Mouse (Mus musculus) gastrocnemius, postnatal 14 days (tissue): Measurements from ENCODE around the gene Scpep1. TPM values are rescaled to one million over a fixed set of nuclear protein-coding genes. Genes with fewer than 3 reads are reported as not detected.
"Not testable (repeated sequence)": the region's sequence is repeated elsewhere in the genome, so short reads cannot be mapped to it uniquely, and the experiment has no call there.

ENCODE experiments used
- DNase-seq: peaks from one replicate; pipeline ENCODE4 v3.0.0; 2021; ENCODE audit warnings: mixed read lengths
- intact Hi-C: fragments of 180-260 bp; cut with DNase I; formaldehyde crosslinking; loops from one replicate; pipeline ENCODE4 v1.15.1; 2025; ENCODE audit warnings: low total_unique reads
- total RNA-seq, 2 experiments: library from RNA; stranded (reverse); gene quantifications; 2 replicates each; pipeline ENCODE4 v1.2.3; 2021

Scpep1 gene
- total RNA-seq, 2 experiments from 2014 or later: 18.5 to 21.6 TPM

DNA sequence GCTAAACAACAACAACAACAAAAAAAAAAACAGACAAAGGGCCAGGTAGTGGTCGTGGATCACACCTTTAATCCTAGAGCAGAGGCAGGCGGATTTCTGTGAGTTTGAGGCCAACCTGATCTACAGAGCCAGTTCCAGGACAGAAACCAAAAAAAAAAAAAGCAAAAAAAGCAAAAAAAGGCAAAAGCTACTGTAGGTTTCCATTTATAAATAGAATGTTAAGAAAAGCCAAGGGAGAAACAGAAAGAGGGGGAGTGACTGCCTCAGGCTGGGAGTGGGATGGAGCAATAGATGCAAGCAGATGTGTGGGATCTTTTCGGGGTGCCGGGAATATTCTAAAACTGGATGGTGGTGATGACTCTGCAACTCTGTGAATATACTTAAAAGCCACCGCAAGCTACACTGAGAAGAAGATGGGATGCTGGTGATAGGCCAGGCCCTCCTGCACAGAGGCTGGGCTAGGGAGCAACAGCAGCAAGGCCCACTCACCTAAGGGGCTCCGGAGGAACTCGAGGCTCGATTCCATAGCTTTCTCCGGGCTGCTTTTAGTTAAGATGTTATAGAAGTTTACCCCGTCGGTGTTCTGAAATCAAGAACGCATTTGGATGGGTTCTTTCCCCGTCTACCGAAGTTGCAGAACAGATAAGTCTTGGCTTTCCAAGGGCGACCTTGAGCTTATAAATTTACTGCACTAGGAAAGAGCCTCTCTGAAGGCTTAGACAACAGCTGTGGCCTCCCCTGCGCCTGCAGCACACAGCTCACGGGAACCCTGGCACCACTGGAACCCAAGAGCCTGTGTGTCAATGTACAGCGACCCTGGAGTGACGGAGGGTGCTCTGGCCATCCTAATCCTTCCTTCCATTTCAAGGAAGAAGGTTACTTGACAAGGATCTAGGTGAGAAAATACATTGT, 20.9 kb downstream of the Scpep1 start:
- intact Hi-C loops: no loop called here

DNA sequence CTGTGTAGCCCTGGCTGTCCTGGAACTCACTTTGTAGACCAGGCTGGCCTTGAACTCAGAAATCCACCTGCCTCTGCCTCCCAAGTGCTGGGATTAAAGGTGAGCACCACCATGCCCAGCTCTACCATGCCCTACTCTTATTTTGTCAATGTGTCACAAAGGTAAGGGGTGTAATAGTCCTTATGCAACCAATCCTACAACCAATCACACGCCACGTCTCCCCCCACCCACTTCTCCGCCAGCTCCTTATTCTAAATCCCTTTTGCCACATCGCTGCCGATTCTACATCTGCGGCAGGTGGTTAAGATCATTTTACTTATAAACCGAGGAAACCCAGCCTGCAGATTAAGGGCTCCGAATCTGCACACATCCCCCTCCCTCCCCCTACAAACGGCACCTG, 22.2 kb downstream of the Scpep1 start:
- intact Hi-C loops: no loop called here
- no peak for DNase-seq

More for the DNA sequence above, 20.9 kb downstream of the Scpep1 start:
- DNase-seq: no peak

DNA sequence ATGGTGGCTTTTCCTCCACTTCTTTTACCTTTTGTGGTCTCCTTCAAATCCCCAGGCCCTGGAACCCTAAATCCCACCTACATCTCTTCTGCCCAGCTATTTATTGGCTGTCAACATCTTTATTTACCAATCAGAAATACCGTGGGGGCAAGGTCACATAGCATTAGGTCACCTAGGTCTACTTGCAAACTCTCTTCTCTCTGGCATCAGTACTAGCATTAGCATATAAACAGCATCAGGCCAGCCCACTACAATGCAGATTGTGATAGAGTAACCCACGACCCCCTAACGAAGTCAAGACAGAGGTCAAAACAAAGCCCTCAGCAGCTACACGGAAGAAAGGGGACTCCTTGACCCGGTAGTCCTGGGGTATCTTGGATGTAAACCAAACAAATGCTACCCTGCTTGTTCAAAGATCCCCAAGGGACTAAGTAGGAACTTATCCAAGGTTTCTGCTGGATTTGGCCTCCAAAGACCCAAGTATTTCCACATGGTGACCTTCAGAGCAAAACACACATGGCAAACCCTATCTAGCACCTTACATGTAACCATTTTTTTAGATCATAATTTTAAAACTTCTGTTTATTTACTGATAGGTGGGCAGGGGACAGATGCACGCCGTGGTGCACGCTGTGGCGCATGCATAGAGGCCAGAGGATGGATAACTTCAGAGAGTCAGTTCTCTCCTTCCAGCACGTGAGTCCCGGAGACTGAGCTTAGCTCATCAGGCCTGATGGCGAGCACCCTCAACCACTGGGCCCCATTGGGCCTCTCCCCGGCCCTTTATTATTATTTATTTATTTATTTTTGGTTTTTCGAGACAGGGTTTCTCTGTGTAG, 23.4 kb downstream of the Scpep1 start:
- DNase-seq: no peak
- intact Hi-C loops: no loop called here

DNA sequence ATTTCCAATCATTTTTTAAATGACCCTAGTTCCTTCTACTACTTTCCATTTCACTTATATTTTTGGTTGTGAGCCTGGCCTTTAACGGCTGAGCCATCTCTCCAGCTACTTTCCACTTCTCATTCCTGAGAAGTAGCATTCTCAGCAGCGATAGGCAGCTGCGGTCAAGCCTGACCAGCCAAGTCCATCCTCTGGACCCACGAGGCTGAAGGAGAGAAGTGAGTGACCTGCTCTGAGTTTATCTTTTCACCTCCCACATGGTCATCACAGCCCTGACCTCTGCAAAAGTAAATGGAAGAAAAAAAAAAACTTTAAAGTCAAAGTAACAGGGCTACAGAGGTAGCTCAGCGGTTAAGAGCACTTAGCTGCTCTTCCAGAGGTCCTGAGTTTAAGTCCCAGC, 28.7 kb downstream of the Scpep1 start:
- intact Hi-C loops: no loop called here
- no peak for DNase-seq

DNA sequence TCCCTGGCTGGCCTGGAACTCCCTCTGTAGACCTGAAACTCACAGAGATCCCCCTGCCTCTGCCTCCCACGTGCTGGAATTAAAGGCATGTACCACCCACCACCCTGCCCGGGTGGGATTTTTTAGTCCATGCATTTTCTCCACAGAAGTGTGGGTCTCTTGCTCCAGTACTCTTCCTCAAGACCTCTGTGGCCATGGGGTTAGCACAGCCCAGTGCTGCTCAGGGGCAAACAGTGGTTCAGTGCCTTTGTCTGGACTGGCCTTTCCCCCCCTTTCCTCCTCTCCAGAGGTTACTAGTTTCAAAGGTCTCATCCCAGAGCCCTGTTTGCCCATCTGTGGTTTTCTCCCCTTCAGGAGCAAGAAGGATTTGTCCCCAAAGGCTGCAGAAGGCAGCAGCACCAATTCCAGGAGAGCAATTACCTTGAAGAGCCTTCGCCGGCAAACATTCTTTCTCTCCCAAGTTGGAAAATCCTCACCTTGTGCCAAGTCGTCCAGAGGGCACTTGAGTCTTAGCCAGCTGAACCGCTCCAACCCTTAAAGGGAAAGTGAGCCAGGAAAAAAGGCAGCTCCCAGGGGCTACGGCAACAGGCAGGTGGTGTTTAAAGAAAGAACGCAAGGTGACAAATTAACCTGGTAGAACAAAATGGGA, 45.8 kb downstream of the Scpep1 start:
- peak; percentile 36 for DNase-seq
- intact Hi-C loops: no loop called here

DNA sequence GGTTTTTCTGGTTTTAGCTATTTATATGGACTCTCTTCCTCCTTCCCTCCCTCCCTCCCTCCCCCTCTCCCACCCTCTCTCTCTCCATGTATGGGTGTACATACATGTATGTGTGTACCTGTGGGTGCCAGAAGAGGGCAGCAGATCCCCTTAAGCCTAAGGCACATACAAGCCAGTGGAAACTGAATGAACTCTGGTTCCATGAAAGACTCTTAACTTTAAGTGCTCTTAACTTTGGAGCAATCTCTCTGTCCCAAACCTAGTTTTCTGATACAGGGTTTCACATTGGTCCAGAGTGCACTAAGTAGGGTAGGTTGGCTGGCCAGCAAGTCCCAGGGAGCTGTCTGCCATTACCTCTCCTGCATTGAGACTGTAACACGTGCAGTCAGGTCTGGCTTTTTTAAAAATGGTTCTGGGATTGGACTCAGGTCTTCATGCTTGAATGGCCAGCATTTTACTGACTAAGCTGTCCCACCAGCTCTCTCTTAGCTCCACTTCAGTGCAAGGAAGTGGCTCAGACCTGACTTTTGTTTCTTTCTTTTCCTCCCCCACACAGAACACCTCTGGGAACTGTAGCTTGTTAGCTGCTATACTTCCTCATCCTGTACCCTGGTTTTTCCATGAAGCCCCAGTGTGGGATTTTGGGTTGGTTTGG, 46.6 kb downstream of the Scpep1 start:
- DNase-seq: peak; percentile 63
- intact Hi-C loops: no loop called here

DNA sequence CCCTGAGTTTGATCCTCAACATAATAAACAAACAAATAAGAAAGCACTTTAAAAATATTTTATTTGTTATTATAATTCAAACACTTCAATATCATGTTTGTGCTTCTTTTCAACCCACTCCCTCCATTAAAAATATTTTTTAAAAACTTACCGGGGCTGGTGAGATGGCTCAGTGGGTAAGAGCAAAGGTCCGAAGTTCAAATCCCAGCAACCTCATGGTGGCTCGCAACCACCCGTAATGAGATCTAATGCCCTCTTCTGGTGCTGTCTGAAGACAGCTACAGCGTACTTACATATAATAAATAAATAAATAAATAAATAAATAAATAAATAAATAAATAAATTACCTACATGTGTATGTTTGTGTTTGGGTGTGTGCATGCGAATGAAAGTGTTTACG, 47.4 kb downstream of the Scpep1 start:
- DNase-seq: no peak
- intact Hi-C loops: no loop called here

DNA sequence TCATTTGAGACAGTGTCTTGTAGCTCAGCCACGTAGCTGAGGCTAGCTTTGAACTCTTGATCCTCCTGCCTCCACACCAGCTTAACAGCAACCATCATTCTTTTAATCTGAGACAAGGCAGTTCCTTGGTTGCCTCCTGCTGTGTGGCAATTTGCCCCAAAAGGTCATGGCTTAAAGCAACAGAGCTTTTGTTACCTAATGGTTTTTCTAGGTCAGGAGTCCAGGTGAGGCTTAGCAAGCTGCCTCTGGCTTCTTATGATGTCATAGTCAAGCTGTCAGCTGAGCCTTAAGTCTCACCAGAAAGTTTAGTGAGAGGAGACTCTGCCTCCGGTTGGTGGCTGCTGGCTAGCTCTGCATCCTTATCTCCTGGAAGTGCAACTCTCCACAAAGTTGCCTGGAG, 49.6 kb downstream of the Scpep1 start:
- intact Hi-C loops: no loop called here
- no peak for DNase-seq

DNA sequence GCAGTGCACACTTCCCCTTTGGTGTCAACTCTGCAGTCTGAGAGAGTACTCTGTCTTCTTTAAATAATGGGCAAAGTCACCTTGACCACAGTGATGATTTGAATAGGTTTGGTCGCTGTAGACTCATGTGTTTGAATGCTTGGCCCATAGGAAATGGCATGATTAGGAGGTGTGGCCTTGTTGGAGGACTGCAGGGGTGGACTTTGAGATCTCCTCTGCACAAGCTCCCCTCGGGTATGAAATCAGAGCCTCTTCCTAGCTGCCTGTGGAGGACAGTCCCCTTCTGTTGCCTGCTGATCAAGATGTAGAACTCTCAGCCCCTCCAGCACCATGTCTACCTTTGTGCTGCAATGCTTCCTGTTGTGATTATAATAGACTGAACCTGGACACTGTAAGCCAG, 51.2 kb downstream of the Scpep1 start:
- intact Hi-C loops: no loop called here
- no peak for DNase-seq

DNA sequence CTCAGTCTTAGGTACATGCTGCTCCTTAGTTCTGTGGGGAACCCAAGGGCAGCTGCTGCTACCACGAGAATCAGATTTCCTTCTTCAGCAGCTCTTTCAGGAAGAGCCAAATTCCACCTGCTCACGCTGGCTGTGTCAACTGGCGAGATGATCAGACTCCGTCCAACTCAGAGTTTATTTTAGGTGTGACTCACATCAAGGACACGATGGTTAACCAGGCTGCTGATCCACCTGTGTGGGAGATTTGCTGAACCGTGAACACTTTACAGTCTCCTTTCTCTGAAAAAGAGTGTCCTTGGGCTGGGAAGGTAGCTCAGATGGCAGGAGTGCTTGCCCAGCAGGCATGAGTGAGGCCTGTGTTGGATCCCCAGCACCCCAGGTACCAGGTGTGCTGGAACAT, 52.5 kb downstream of the Scpep1 start:
- intact Hi-C loops: no loop called here
- peak; percentile 27 for DNase-seq

DNA sequence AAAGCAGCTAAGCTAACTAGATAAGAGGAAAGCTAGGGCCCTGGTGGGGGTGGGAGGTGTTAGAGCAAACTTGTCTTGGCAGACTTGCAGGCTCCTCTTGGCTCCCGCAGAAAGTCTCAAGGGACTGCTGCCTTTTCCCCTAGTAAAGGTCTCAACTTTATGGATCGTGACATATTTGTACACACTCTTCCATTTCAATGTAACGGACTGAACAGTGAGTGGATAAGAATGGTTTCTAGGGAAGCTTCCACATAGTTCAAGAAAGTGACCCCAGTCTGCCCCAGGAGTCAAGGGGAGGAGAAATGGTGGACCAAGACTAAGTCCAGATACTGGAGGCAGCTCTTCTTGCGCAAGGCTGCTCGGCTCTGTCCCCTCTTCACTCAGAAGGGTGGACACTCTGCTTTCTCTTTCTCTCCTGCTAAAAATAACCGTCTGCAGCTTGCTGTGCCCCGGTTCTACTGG, 53.9 kb downstream of the Scpep1 start:
- DNase-seq: peak; percentile 20
- intact Hi-C loops: no loop called here

DNA sequence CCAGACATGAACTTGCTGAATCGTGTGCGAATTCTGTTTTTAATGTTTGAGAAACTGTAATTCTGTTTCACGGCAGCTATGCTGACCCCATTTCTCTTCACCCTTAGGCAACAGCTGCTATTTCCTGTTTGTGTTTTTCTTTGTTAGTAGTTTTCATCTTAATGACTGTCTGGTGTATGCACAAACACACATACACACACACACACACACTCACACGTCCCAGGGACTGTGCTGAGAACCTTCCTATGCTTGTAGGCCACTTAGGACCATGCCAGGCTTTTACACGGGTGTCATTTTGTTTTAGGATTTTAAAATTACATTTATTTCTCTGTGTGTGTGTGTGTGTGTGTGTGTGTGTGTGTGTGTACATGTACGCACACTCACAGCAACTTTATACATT, 55.7 kb downstream of the Scpep1 start:
- intact Hi-C loops: no loop called here
- no peak for DNase-seq

DNA sequence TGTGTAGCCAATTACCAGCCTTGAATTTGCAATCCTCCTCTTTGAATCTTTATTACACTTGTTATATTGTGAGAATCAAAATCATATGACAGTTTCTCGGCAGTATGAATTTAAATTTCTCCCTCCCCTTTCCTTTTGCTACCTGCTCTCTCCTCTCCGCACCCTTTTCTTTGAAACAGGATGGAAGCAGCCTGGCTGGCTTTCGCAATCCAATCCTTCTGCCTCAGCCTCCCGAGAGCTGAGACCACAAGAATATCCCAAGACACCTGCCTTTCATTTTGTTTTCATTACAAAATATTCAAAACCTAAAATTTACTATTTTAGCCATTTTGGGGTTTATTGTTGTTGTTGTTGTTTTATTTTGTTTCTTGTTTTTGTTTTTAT, 56.9 kb downstream of the Scpep1 start:
- no peak for DNase-seq
- intact Hi-C loops: no loop called here

DNA sequence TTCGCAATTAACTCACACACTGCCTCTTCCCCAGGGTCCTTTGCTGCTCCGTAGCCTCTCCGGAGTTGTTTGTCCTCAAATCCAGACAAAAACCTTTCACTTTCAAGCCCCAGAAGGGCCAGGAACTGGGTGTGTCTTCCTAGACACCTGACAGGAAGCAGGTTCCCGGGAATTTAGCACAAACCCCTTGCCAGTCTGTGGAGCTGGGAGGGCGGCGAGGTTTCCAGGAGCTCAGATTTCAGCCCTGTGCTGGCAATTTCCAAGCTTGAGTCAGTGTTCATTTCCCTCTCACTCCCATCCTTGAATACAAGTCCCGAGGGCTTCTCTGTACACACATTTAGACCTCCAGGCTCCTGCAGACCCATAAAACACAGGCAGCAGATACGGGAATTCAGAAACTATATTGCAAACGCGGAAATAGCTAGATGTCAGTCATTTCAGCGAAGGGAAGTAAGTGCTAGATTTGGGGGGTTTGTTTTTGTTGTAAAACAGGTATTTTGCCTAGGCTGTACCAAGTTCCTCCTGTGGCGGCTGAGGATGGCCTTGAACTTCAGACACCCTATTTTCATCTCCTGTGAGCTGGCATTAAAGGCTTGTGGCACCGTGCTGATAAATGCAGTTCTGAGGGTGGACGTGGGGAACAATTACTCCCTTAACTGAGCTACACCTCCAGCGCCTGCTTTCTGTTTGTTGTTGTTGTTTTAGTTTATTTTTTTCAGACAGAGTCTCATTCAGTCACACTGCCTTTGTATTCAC, 57.5 kb downstream of the Scpep1 start:
- intact Hi-C loops: no loop called here
- DNase-seq: peak; percentile 45

DNA sequence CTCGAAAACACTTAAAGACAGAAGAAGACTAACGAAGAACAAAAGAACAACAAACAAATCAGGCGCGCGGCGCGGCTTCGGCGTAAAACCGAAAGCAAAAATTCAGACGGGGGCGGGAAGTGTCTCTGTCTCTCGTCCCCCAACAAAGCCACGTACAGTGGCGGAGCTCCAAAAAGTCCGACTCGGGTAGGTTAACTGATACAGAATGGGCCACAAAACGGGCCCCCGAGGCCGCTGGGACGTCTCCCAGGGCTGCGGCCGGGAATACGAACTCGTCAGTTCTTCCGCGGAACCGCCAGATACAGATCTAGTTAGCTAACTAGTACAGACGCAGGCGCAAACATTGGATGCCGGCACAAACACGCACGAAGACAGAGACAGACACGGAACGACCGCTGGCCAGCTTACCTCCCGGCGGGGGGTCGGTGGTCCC, 59.4 kb downstream of the Scpep1 start:
- intact Hi-C loops, DNase-seq: not testable (repeated sequence)

DNA sequence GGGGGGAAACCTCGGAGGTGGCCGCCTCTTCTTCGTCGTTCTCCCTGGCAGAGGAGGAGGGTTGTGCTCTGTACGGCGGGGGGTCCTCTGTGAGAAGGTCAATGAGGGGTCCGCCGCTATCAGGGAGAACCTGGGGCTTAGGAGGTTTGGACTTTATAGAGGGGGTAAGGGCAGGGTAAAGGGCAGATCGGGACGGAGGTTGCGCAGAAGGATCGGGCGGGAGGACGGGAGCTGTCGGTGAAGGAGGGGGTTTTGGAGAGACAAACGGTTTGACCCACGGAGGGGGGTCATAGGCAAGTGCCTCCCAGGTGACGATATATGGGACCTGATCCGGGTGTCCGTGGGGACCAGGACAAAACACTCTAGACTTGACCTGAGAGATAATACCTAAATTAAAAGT, 60.0 kb downstream of the Scpep1 start:
- peak; percentile 23 for DNase-seq
- intact Hi-C loops: not testable (repeated sequence)

DNA sequence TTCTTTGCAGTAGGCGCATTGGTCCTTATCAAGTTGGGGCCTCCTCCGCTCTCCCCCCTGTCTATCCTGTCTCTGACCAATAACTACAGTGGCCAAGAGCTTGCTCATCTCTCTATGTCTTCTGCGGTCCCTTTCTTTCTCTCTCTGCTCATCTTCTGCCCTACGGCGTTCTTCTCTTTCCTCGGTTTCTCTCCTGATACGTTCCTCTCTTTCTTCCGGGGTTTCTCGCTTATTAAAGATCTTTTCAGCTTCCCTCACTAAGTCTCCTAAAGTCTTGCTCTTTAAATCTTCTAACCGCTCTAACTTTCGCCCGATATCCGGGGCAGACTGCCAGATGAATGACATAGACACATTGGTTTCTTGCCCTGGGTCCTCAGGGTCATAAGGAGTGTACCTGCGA, 61.0 kb downstream of the Scpep1 start:
- intact Hi-C loops, DNase-seq: not testable (repeated sequence)

DNA sequence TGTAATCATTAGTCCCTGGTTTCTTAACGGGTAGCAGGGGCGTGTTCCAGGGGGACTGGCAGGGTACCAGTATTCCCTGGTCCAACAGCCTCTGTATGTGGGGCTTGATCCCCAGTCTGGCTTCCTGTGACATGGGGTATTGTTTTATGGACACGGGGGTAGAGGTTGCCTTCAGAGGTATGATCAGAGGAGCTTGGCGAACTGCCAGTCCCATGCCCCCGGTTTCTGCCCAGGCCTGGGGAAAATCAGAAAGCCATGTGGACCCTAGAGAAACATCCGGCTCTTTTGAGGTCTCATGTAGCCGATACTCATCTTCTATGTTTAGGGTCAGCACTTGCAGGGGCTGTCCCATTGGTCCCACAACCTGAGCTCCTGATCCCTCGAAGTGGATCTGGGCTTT, 61.8 kb downstream of the Scpep1 start:
- intact Hi-C loops, DNase-seq: not testable (repeated sequence)

DNA sequence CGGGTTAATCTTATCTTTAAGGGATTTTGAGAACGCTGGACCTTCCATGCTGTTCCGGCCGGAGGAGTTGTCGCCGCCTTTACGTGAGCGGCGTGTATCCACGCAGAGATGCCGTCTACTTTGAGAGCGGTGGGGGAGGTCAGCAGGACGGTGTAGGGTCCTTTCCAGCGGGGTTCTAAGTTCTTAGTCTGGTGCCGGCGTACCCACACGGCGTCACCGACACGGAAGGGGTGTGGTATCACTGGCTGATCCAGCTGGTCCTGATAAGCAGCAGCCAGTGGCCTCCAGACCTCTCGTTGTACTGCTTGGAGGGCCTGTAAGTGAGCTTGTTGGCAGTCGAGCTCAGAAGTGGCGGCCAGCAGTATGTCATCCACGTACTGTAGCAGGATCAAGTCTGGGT, 62.5 kb downstream of the Scpep1 start:
- DNase-seq, intact Hi-C loops: not testable (repeated sequence)
